Mouse (Mus musculus): ENCODE data around the gene Eif3d. TPM values are rescaled to one million over a fixed set of nuclear protein-coding genes. Genes with fewer than 3 reads are reported as not detected.

The Eif3d gene
- polyA plus RNA-seq, 3 experiments from 2014 or later = 129 to 182 (median 175) TPM

DNA sequence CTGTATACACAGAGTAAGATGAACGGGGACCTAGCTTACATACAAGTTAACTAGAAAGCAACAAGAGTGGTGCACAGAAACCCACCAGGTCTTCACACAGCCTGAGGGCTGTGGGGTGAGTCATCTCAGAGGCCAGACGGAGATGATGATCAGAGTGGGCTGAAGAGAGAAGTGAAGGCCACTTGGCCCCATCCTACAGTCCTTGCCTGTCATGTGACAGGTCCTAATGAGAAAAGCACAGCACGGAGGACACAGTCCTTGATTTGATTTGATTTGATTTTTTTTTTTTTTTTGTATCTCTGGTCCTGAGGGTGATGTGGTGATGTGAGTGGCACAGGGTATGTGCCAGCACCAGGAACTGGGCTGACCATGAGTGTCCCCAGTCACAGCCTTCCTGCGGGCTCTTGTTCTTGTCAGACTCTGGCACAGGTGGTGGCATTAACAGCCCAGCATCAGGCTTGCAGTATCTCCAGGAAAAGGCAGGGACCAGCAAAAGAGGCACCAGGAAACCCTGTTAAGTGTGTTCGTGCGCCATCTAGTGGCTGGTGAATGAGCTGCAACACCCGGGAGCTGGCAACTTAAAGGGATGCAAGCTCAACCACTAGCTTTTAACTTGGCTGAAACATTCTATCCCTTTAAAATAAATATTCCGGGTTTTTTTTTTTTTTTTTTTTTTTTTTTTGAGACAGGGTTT is 53.6 kb downstream of the Eif3d start:
- ATAC-seq = peak; percentile 82

DNA sequence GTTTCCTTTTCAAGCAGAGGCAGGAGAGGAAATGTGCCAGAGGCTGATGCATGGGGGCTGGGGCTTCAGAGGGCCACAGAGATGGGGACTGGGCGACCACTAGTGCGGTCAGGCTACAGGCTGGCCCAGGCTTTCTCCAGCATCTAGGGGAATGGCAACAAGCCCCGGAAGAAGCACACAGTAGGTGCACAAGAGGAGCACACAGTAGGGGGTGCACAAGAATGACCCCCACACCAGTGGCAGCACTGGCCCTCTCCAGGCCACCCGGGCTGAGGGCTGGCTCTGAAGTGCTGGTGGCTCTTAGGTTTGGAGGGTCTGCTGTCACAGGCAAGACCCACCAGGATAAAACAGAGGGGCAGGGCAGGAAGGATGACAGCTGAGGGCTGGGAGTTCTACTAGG is 55.3 kb downstream of the Eif3d start:
- no peak for ATAC-seq

- ATAC-seq = no peak
Observed at GRCm38 (mm10) chr15:77914507-77914906, 56.1 kb downstream of the Eif3d start.

DNA sequence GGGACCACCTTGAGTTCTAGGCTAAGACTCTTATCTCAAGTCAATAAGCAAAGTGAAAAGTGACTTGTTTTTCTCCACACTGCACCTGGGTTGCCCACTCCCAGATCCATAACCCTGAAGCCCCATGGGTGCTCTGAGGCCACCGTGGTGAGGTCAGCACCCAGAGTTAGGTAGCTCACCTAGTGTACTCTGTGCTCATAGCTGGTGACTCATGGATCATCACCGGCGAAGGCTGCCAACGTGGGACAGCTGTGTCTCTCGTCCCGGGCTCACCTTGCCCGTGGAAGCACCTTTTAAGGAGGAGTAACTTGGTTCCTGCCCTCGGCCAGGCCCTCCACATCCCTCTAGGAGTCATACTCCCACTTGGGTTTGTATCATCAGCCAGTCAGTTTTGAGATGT is 57.6 kb downstream of the Eif3d start:
- no peak for ATAC-seq

- no peak for ATAC-seq
Observed at GRCm38 (mm10) chr15:77912585-77912984, 58.0 kb downstream of the Eif3d start.

- ATAC-seq = no peak
Observed at GRCm38 (mm10) chr15:77912048-77912447, 58.6 kb downstream of the Eif3d start.

DNA sequence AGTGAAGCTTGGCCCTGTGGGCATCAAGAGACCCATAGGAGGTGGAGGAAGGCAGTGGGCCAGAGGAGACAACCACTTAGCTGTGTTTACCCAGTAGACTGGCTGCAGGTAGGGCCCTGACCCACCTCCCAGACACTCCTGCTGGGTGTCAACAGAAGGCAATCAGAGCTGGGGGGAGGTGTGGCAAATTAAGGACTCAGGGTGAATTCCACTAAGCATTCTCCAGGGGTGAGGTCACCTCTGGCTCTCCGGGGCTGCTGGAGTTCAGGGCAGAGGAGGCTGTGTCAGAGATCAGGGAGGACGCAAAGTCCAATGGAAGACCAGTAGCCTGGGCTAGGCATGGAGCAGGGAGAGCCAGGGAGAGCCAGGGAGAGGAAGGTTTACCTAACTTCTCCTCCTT is 59.5 kb downstream of the Eif3d start:
- no peak for ATAC-seq

Other genes with a start within 250 kb of the Eif3d start
- 10 to 100 TPM in 2 of 3 experiments, 1 to 10 TPM in 1; 8.5 to 51.6 (median 42.3) TPM for gene Apol9b, start 241.8 kb downstream of the Eif3d start, polyA plus RNA-seq (2017; shearing (Covaris generic))
- 1 to 10 TPM in 1 of 3 experiments, not detected in 2; 1.2 TPM for gene Apol8, start 213.8 kb downstream of the Eif3d start, polyA plus RNA-seq (2017; shearing (Covaris generic))
- gene Myh9, start 128.6 kb downstream of the Eif3d start, polyA plus RNA-seq (2017; shearing (Covaris generic)) = 100 to 1,000 TPM; 218 to 293 (median 259) TPM
- gene Txn2, start 41.8 kb downstream of the Eif3d start, polyA plus RNA-seq (2017; shearing (Covaris generic)) = 100 to 1,000 TPM; 178 to 243 (median 221) TPM
- 1 to 10 TPM; 1.5 to 4.6 (median 2.5) TPM for gene Foxred2, start 14.1 kb downstream of the Eif3d start, polyA plus RNA-seq (2017; shearing (Covaris generic))
- not detected for gene Cacng2, start 149.2 kb upstream of the Eif3d start, polyA plus RNA-seq (2017; shearing (Covaris generic))
- gene Ift27, start 203.3 kb upstream of the Eif3d start, polyA plus RNA-seq (2017; shearing (Covaris generic)) = 10 to 100 TPM; 60.2 to 65.9 (median 62.0) TPM
- gene Pvalb, start 235.6 kb upstream of the Eif3d start, polyA plus RNA-seq (2017; shearing (Covaris generic)) = not detected

Data from inflammation-experienced regulatory T-cells, adult 6 months (primary cell).